Comparison of ENCODE assay signal across 19 mouse cellular contexts in genomic region chr13:44609606-44610005, GRCm38 (mm10).
DNase-seq lines count a peak whose midpoint lies in the region; ATAC-seq and TF ChIP-seq lines count a peak whose summit lies in the region.
"Had no signal": no experiment of that assay in that cellular context is flagged by ENCODE, and none has a peak within 500 bp of the region (broad histone marks: within the 10 kb centered on the region; RNA-seq: fewer than 3 reads in every experiment).

No protein-coding gene starts in this region.

- no peak for ATAC-seq in kidney, embryonic 15.5 days (replicated peaks; ENCODE audit: low FRiP score)
- ATAC-seq: forebrain, embryonic 14.5 days; forebrain, embryonic 16.5 days had no signal

- no peaks in the 10 kb centered on the region for H3K36me3 ChIP-seq in heart, adult 2 months (ENCODE audit: control insufficient read depth, insufficient read depth, low read length)
- H3K36me3 ChIP-seq in kidney, adult 2 months (ENCODE audit: control insufficient read depth, insufficient read depth, low read length): no peaks in the 10 kb centered on the region
- no peaks in the 10 kb centered on the region for H3K36me3 ChIP-seq in kidney, embryonic 15.5 days
- H3K36me3 ChIP-seq: embryonic facial prominence, embryonic 13.5 days; embryonic facial prominence, embryonic 15.5 days; forebrain, embryonic 12.5 days had no signal

- intact Hi-C loops in heart, adult 2 months (cut with DNase I): no loop called here

- peaks cover 3% of the 10 kb centered on the region; the same call in 1 of the 2 replicates for H3K4me1 ChIP-seq in heart, adult 2 months (ENCODE audit: control insufficient read depth, insufficient read depth, low read length)
- no peaks in the 10 kb centered on the region; the same call in 1 of the 2 replicates for H3K4me1 ChIP-seq in kidney, adult 2 months (ENCODE audit: control insufficient read depth, insufficient read depth, low read length)
- H3K4me1 ChIP-seq in kidney, embryonic 15.5 days: peaks cover 8% of the 10 kb centered on the region; the same call in 1 of the 2 replicates
- H3K4me1 ChIP-seq: embryonic facial prominence, embryonic 15.5 days had no signal

- no peak overlapping the region for H3K4me2 ChIP-seq in kidney, embryonic 15.5 days
- H3K4me2 ChIP-seq: embryonic facial prominence, embryonic 13.5 days; embryonic facial prominence, embryonic 15.5 days; forebrain, embryonic 12.5 days had no signal

- no peaks in the 10 kb centered on the region for H3K27me3 ChIP-seq in heart, adult 2 months (ENCODE audit: control insufficient read depth, insufficient read depth, low read length)
- no peaks in the 10 kb centered on the region for H3K27me3 ChIP-seq in kidney, adult 2 months (replicated peaks; ENCODE audit: control insufficient read depth, insufficient read depth, low read length)
- no peaks in the 10 kb centered on the region for H3K27me3 ChIP-seq in kidney, embryonic 15.5 days
- H3K27me3 ChIP-seq: embryonic facial prominence, embryonic 15.5 days; forebrain, embryonic 12.5 days had no signal

- no peak for TF ChIP-seq POLR2A in heart, adult 2 months (IDR thresholded peaks at IDR 0.05; ENCODE audit: insufficient read depth, low read depth, low read length)
- no peak for TF ChIP-seq POLR2A in kidney, adult 2 months (IDR thresholded peaks at IDR 0.05; ENCODE audit: low read depth, low read length)

- no peak overlapping the region for H3K9ac ChIP-seq in heart, adult 2 months (ENCODE audit: low read depth, low read length)
- no peak overlapping the region for H3K9ac ChIP-seq in kidney, embryonic 15.5 days
- H3K9ac ChIP-seq: embryonic facial prominence, embryonic 13.5 days; embryonic facial prominence, embryonic 15.5 days; forebrain, embryonic 12.5 days had no signal

- WGBS in heart, adult 2 months: 89% methylated on average over 5 of the region's 5 CpGs
- 59% methylated on average over 5 of the region's 5 CpGs for WGBS in kidney, adult 2 months
- WGBS in kidney, embryonic 15.5 days: 55% methylated on average over 5 of the region's 5 CpGs

- TF ChIP-seq CTCF in heart, adult 2 months (IDR thresholded peaks at IDR 0.05): no peak
- no peak for TF ChIP-seq CTCF in kidney, adult 2 months (conservative IDR thresholded peaks at IDR 0.05; ENCODE audit: insufficient read depth, insufficient read length, low read depth, low read length)

- no peak for DNase-seq in heart, adult 2 months
- DNase-seq in heart, adult 8-10 months (ENCODE audit: low spot score): no peak
- DNase-seq in kidney, adult 2 months: peak; percentile 69
- DNase-seq in kidney, postnatal 10 days: no peak
- peak; percentile 15 to 26 for DNase-seq in kidney, postnatal 36 days
- DNase-seq: cerebellum, adult 11 months; cerebellum, adult 18-20 months; cerebellum, adult 8-10 months; cerebellum, adult 9-11 months; cerebellum, postnatal 14 days; cerebellum, postnatal 36 days; embryo, embryonic 11 days had no signal

- H3K79me2 ChIP-seq in heart, adult 2 months (replicated peaks; ENCODE audit: control insufficient read depth, insufficient read depth, low read length): no peaks in the 10 kb centered on the region

- TF ChIP-seq EP300 in heart, adult 2 months (IDR thresholded peaks at IDR 0.05; ENCODE audit: insufficient read depth, low read depth, low read length): no peak

- no peaks in the 10 kb centered on the region for H3K9me3 ChIP-seq in kidney, embryonic 15.5 days (replicated peaks)
- H3K9me3 ChIP-seq: embryonic facial prominence, embryonic 13.5 days; embryonic facial prominence, embryonic 15.5 days; forebrain, embryonic 12.5 days had no signal

- no peak overlapping the region for H3K4me3 ChIP-seq in heart, adult 2 months
- H3K4me3 ChIP-seq in kidney, adult 2 months (ENCODE audit: insufficient read depth, low read depth, low read length): no peak overlapping the region
- no peak overlapping the region for H3K4me3 ChIP-seq in kidney, embryonic 15.5 days (replicated peaks)
- H3K4me3 ChIP-seq: embryonic facial prominence, embryonic 13.5 days; embryonic facial prominence, embryonic 15.5 days; erythroblast, embryonic 14.5 days; forebrain, embryonic 12.5 days had no signal

- H3K27ac ChIP-seq in heart, adult 2 months: peak overlapping the region; percentile 73
- H3K27ac ChIP-seq in kidney, adult 2 months (ENCODE audit: insufficient read depth, low read depth, low read length): no peak overlapping the region
- H3K27ac ChIP-seq in kidney, embryonic 15.5 days: no peak overlapping the region
- H3K27ac ChIP-seq: embryonic facial prominence, embryonic 13.5 days; embryonic facial prominence, embryonic 15.5 days; forebrain, embryonic 12.5 days had no signal

Comparison
In these comparisons a context has a peak if more than half of its experiments do, and no peak if none do; other contexts are left out.
1. DNase-seq: peak in kidney, adult 2 months (single experiment) and kidney, postnatal 36 days (2 of 2); none in heart, adult 2 months (0 of 2), heart, adult 8-10 months (single experiment) and kidney, postnatal 10 days (single experiment).